Mouse (Mus musculus) intestine, embryonic 14.5 days (tissue): ENCODE measurements around the gene Reln. TPM values are rescaled to one million over a fixed set of nuclear protein-coding genes. Genes with fewer than 3 reads are reported as not detected.

Experiments used
- ATAC-seq: fragments of 200-750 bp; cut with Nextera tagmentation; replicated peaks from 2 replicates; pipeline ENCODE4 v1.8.0; 2017; ENCODE audit warnings: low read depth, moderate number of reproducible peaks, moderate TSS enrichment, moderate library complexity; ENCODE audit not compliant: low FRiP score, low TSS enrichment
- DNase-seq: peaks from one replicate; pipeline ENCODE4 v3.0.0-alpha.2; 2018; ENCODE audit warnings: low spot score
- H3K27ac ChIP-seq: fragments of 300-500 bp; sonication (generic); 2 replicates; pipeline ENCODE4 v1.5.1; 2014; ENCODE audit warnings: low read depth, mild to moderate bottlenecking, control low read depth
- H3K27me3 ChIP-seq: fragments of 300-500 bp; sonication (generic); replicated peaks from 2 replicates; pipeline ENCODE4 v1.6.1; 2014; ENCODE audit warnings: low read length, control low read depth; ENCODE audit not compliant: control insufficient read depth, insufficient read depth
- H3K36me3 ChIP-seq: fragments of 300-500 bp; sonication (generic); 2 replicates; pipeline ENCODE4 v1.6.1; 2014; ENCODE audit warnings: low read length, control low read depth; ENCODE audit not compliant: control insufficient read depth, insufficient read depth
- H3K4me1 ChIP-seq: fragments of 300-500 bp; sonication (generic); replicated peaks from 2 replicates; pipeline ENCODE4 v1.6.1; 2014; ENCODE audit warnings: low read length, control low read depth, mixed read lengths; ENCODE audit not compliant: control insufficient read depth, insufficient read depth
- H3K4me2 ChIP-seq: fragments of 300-500 bp; sonication (generic); 2 replicates; pipeline ENCODE4 v1.6.1; 2014; ENCODE audit warnings: low read length
- H3K4me3 ChIP-seq: fragments of 300-500 bp; sonication (generic); 2 replicates; pipeline ENCODE4 v1.5.1; 2014; ENCODE audit warnings: low read depth, low read length, control low read depth, mixed read lengths
- H3K9ac ChIP-seq: fragments of 300-500 bp; sonication (generic); 2 replicates; pipeline ENCODE4 v1.6.1; 2014; ENCODE audit warnings: mild to moderate bottlenecking, low read length
- H3K9me3 ChIP-seq: fragments of 300-500 bp; sonication (generic); 2 replicates; pipeline ENCODE4 v1.6.1; 2016; ENCODE audit warnings: low read length, control low read depth; ENCODE audit not compliant: control insufficient read depth
- WGBS: fragments of 180-500 bp; shearing (Covaris S2); extraction: QIAGEN DNeasy Blood & Tissue Kit; methylation state at CpG from one replicate; pipeline ENCODE4 v1.1.7; 2014; 5-methylcytosine and 5-hydroxymethylcytosine counted together
- polyA plus RNA-seq: library from polyadenylated mRNA; unstranded; fragments of >200 nt; fragmentation: Nextera tagmentation; extraction: Ambion mirVana; gene quantifications from 2 replicates; pipeline ENCODE4 v1.2.1, GENCODE M21; 2014

The Reln gene
- polyA plus RNA-seq, 1 experiment from 2014 or later, result 3.7 TPM

DNA sequence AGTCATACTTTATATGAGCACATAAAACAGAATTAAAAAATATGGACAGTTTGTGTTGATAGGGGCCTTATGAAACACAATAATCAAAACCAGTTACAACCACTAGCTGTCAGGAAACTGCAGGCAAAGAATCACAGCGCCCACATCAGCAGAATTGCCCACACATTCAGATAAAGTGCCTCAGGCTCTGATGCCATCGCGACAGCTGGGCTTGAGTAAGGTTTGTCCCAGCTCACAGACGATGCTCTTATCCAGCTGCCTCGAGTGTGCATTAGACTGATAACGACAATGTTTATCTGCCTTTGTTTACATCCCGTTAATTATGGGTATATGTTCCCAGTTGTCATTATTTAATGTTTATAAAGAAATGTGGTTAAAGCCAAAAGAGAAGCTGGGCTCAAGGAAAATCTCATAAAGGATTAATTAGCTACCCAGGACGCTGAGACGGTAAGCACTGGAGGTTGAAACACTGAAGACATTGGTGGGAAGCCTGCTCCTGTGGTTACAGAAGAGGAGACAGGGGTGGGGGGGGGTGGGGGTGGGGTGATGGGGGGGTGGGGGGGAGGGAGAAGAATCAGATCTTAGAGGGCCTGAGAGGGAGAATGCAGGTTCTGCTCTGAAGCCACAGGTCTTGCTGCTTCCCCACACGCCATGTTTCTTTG lies 492.7 kb downstream of the Reln start:
- ATAC-seq (no peak), DNase-seq (no peak)

DNA sequence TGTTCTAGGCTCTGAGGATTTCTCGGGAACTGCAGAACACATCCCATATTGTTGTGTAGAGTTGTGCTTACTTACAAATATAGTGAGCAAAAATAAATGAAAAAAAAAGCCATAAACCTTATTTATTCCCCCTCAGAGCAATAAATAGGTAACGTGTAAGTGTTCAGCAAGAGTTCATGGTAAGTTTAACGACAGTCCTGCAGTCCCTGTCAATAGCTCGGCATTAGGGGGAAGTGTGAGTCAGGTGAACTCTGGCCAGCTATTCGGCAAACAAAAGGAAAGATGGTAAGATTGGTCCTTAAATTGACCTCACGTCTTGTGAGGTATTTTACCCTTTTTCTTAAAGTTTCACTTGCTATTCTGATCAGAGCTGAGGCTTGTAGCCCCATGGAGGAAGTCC lies 497.1 kb downstream of the Reln start:
- Histone ChIP-seq H3K27ac (no peak overlapping the region), H3K4me2 (no peak overlapping the region), H3K9ac (no peak overlapping the region), H3K9me3 (no peaks in the 10 kb centered on the region), H3K27me3 (no peaks in the 10 kb centered on the region), H3K4me3 (no peak overlapping the region), H3K36me3 (no peaks in the 10 kb centered on the region), H3K4me1 (no peaks in the 10 kb centered on the region)
- DNase-seq, result no peak
- no peak for ATAC-seq
- WGBS, result 59% methylated on average over 6 of the region's 6 CpGs

More for the DNA sequence above, 492.7 kb downstream of the Reln start:
- Histone ChIP-seq H3K4me1 (no peaks in the 10 kb centered on the region), H3K9me3 (no peaks in the 10 kb centered on the region), H3K27ac (no peak overlapping the region), H3K36me3 (no peaks in the 10 kb centered on the region), H3K27me3 (no peaks in the 10 kb centered on the region), H3K4me3 (no peak overlapping the region), H3K4me2 (no peak overlapping the region), H3K9ac (no peak overlapping the region)
- 43% methylated on average over 10 of the region's 10 CpGs for WGBS

GRCm38 (mm10) chr5:21846616-21847290 lies 497.7 kb downstream of the Reln start:
- 68% methylated on average over 20 of the region's 20 CpGs for WGBS
- no peaks in the 10 kb centered on the region for H3K4me1 ChIP-seq
- no peaks in the 10 kb centered on the region for H3K27me3 ChIP-seq
- no peak overlapping the region for H3K4me2 ChIP-seq
- ATAC-seq, result no peak
- no peak overlapping the region for H3K4me3 ChIP-seq
- no peak overlapping the region for H3K9ac ChIP-seq
- DNase-seq, result no peak
- H3K9me3 ChIP-seq, result no peaks in the 10 kb centered on the region
- H3K27ac ChIP-seq, result no peak overlapping the region
- no peaks in the 10 kb centered on the region for H3K36me3 ChIP-seq

GRCm38 (mm10) chr5:21844676-21845075 lies 499.8 kb downstream of the Reln start:
- 77% methylated on average over 4 of the region's 4 CpGs for WGBS
- Histone ChIP-seq H3K36me3 (no peaks in the 10 kb centered on the region), H3K9ac (no peak overlapping the region), H3K4me3 (no peak overlapping the region), H3K9me3 (no peaks in the 10 kb centered on the region), H3K27me3 (no peaks in the 10 kb centered on the region), H3K4me2 (no peak overlapping the region), H3K27ac (no peak overlapping the region), H3K4me1 (no peaks in the 10 kb centered on the region)
- DNase-seq (no peak), ATAC-seq (no peak)

Other genes with a start within 250 kb of the Reln start
- 42.4 and 43.4 TPM in 2 replicates for gene Orc5, start 205.7 kb upstream of the Reln start, polyA plus RNA-seq